In genomic region chr17:47988811-47989210, GRCm38 (mm10) we compare ENCODE assay signal across 9 mouse cellular contexts. TPM values are rescaled to one million over a fixed set of nuclear protein-coding genes. Genes with fewer than 3 reads are reported as not detected.
DNase-seq lines count a peak whose midpoint lies in the region; ATAC-seq and TF ChIP-seq lines count a peak whose summit lies in the region.
"Had no signal": no experiment of that assay in that cellular context is flagged by ENCODE, and none has a peak within 500 bp of the region (broad histone marks: within the 10 kb centered on the region; RNA-seq: fewer than 3 reads in every experiment).

No protein-coding gene starts in this region.

- H3K36me3 ChIP-seq in forebrain, embryonic 11.5 days (ENCODE audit: control insufficient read depth, insufficient read depth, low read length), result no peaks in the 10 kb centered on the region
- H3K36me3 ChIP-seq in forebrain, embryonic 15.5 days, result no peaks in the 10 kb centered on the region
- H3K36me3 ChIP-seq in lung, postnatal 0 days (ENCODE audit: insufficient read depth, low read length), result no peaks in the 10 kb centered on the region
- H3K36me3 ChIP-seq in neural tube, embryonic 12.5 days, result no peaks in the 10 kb centered on the region

- no peak for TF ChIP-seq EP300 in lung, postnatal 0 days (IDR thresholded peaks at IDR 0.05)

- no peak for TF ChIP-seq CTCF in lung, postnatal 0 days (IDR thresholded peaks at IDR 0.05)

- H3K4me1 ChIP-seq in forebrain, embryonic 11.5 days (replicated peaks; ENCODE audit: control insufficient read depth, insufficient read depth, low read length), result peaks cover 13% of the 10 kb centered on the region
- H3K4me1 ChIP-seq in forebrain, embryonic 15.5 days, result peaks cover 12% of the 10 kb centered on the region
- no peaks in the 10 kb centered on the region for H3K4me1 ChIP-seq in lung, postnatal 0 days (ENCODE audit: insufficient read depth, low read depth, low read length)
- H3K4me1 ChIP-seq in neural tube, embryonic 12.5 days, result peaks cover 22% of the 10 kb centered on the region

- no peak overlapping the region for H3K4me3 ChIP-seq in forebrain, embryonic 11.5 days (ENCODE audit: low read depth, low read length)
- H3K4me3 ChIP-seq in forebrain, embryonic 15.5 days, result no peak overlapping the region
- no peak overlapping the region for H3K4me3 ChIP-seq in lung, postnatal 0 days (ENCODE audit: low read depth, low read length)
- no peak overlapping the region for H3K4me3 ChIP-seq in neural tube, embryonic 12.5 days

- H3K27ac ChIP-seq in forebrain, embryonic 11.5 days (ENCODE audit: low read depth, low read length), result peak overlapping the region; percentile 41; the same call in 1 of the 2 replicates
- no peak overlapping the region for H3K27ac ChIP-seq in forebrain, embryonic 15.5 days (replicated peaks)
- H3K27ac ChIP-seq in lung, postnatal 0 days (ENCODE audit: low read length), result no peak overlapping the region
- no peak overlapping the region for H3K27ac ChIP-seq in neural tube, embryonic 12.5 days

- H3K9ac ChIP-seq in forebrain, embryonic 11.5 days (ENCODE audit: low read length), result no peak overlapping the region
- no peak overlapping the region for H3K9ac ChIP-seq in forebrain, embryonic 15.5 days (replicated peaks)
- H3K9ac ChIP-seq in lung, postnatal 0 days (replicated peaks; ENCODE audit: low read depth), result no peak overlapping the region
- no peak overlapping the region for H3K9ac ChIP-seq in neural tube, embryonic 12.5 days

- WGBS in forebrain, embryonic 11.5 days, result 63% methylated on average over 8 of the region's 8 CpGs
- 58% methylated on average over 8 of the region's 8 CpGs for WGBS in forebrain, embryonic 15.5 days
- WGBS in lung, postnatal 0 days, result 33% methylated on average over 8 of the region's 8 CpGs
- WGBS in neural tube, embryonic 12.5 days, result 51% methylated on average over 8 of the region's 8 CpGs

- no peaks in the 10 kb centered on the region for H3K9me3 ChIP-seq in forebrain, embryonic 11.5 days (ENCODE audit: control insufficient read depth, low read length)
- no peaks in the 10 kb centered on the region for H3K9me3 ChIP-seq in forebrain, embryonic 15.5 days
- H3K9me3 ChIP-seq in lung, postnatal 0 days (ENCODE audit: low read length), result no peaks in the 10 kb centered on the region
- H3K9me3 ChIP-seq in neural tube, embryonic 12.5 days, result no peaks in the 10 kb centered on the region

- no peaks in the 10 kb centered on the region for H3K27me3 ChIP-seq in forebrain, embryonic 11.5 days (ENCODE audit: control insufficient read depth, insufficient read depth, low read length)
- no peaks in the 10 kb centered on the region for H3K27me3 ChIP-seq in forebrain, embryonic 15.5 days
- H3K27me3 ChIP-seq in lung, postnatal 0 days (replicated peaks; ENCODE audit: insufficient read depth, low read length), result no peaks in the 10 kb centered on the region
- no peaks in the 10 kb centered on the region for H3K27me3 ChIP-seq in neural tube, embryonic 12.5 days (replicated peaks)

- ATAC-seq in forebrain, embryonic 11.5 days (replicated peaks; ENCODE audit: low FRiP score), result 0 out of 2 replicates have a peak, but pooled peaks have one; percentile 21
- ATAC-seq in forebrain, embryonic 15.5 days (replicated peaks), result no peak
- ATAC-seq in lung, postnatal 0 days, result peak; percentile 44; the same call in 1 of the 2 replicates
- no peak for ATAC-seq in neural tube, embryonic 12.5 days (ENCODE audit: low FRiP score, low read depth)

- DNase-seq in forebrain, embryonic 11.5 days (ENCODE audit: low spot score), result peak; percentile 65
- no peak for DNase-seq in lung, postnatal 0 days (ENCODE audit: low spot score)
- no peak for DNase-seq in lung, postnatal 25 days (ENCODE audit: low spot score)
- peak; percentile 57 for DNase-seq in gastrocnemius, postnatal 14 days
- DNase-seq in urinary bladder, postnatal 14 days (ENCODE audit: low spot score), result no peak
- DNase-seq in layer of hippocampus, adult 9-10 months (ENCODE audit: low spot score), result no peak

- intact Hi-C loops in gastrocnemius, postnatal 14 days (cut with DNase I; ENCODE audit: low total_unique reads), result no loop called here

- no peak overlapping the region for H3K4me2 ChIP-seq in forebrain, embryonic 11.5 days (ENCODE audit: low read depth, low read length, severe bottlenecking)
- H3K4me2 ChIP-seq in forebrain, embryonic 15.5 days (replicated peaks), result no peak overlapping the region
- no peak overlapping the region for H3K4me2 ChIP-seq in lung, postnatal 0 days (replicated peaks; ENCODE audit: low read depth, low read length)
- H3K4me2 ChIP-seq in neural tube, embryonic 12.5 days (replicated peaks), result 0 out of 2 replicates have a peak overlapping the region, but pooled peaks have one; percentile 27

RNA-seq across cellular contexts. Expression of gene 1700122O11Rik, which starts 49.3 kb away (rescaled TPM):
- polyA plus RNA-seq in forebrain, embryonic 11.5 days (2014; fragmentation: Nextera tagmentation; extraction: Ambion mirVana), result not detected in 2 replicates
- polyA plus RNA-seq in forebrain, embryonic 15.5 days (2015; fragmentation: Nextera tagmentation; extraction: Ambion mirVana), result not detected in 2 replicates
- polyA plus RNA-seq in lung, postnatal 0 days (2015; fragmentation: Nextera tagmentation; extraction: Ambion mirVana), result not detected in 2 replicates
- total RNA-seq in gastrocnemius, postnatal 14 days (2021), result not detected
- polyA plus RNA-seq in neural tube, embryonic 12.5 days (2016; fragmentation: Nextera tagmentation; extraction: Ambion mirVana), result not detected in 2 replicates
- total RNA-seq: megakaryocyte progenitor cell, adult 5-6 weeks had no signal

Comparison
In these comparisons a context has a peak if more than half of its experiments do, and no peak if none do; other contexts are left out.
1. ATAC-seq: peak in forebrain, embryonic 11.5 days (single experiment) and lung, postnatal 0 days (single experiment); none in forebrain, embryonic 15.5 days (single experiment) and neural tube, embryonic 12.5 days (single experiment).
2. DNase-seq: peak in forebrain, embryonic 11.5 days (single experiment) and gastrocnemius, postnatal 14 days (single experiment); none in lung, postnatal 0 days (single experiment), lung, postnatal 25 days (single experiment), urinary bladder, postnatal 14 days (single experiment) and layer of hippocampus, adult 9-10 months (single experiment).